Mouse (Mus musculus) T-helper 1 cell (primary cell): Measurements from ENCODE around the gene Mcm10.

Experiments
- in situ Hi-C: fragments of 300-600 bp; cut with MboI, MseI; formaldehyde crosslinking; loops from one replicate; pipeline ENCODE4 v1.15.1; 2025; ENCODE audit warnings: high pct_unique_total_duplicates

The Mcm10 gene

DNA sequence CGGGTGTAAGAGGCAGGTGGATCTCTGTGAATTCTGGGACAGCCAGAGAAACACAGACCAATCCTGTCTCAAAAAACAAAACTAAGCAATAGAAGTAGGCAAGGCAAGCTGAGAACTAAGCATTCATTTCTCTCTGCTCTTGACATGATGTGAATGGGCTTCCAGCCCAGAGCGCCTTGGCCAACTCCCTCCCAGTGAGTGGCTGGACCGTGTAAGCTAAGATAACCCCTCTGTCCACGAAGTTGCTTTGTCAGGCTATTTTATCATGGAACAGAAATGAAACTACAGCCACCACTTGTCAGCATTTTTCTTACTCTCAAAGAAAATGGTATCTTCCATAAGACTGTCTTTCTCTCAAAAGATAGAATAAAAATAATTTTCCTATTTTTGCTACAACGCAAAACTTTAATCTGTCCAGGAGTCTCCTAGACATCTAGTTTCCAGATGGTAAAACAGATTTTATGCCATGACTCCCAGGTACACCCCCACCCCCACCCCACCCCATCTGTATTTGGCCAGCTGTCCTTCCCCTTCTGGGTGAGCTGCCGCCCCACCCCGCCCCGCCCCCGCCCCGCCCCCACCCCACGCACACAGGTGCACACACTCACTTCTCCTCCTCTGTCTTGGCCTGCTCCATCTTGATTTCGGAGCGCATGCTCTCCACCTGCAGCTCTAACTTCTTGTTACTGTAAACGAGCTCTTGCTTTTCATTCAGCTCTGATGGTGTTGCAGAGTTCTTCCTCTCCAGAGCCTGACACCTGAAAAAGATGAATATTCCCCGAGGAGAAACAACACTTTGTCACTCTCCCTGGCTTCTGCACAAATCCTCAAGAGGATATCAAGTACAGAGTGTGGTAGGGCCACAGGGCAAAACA is 21.2 kb upstream of the Mcm10 start:
- in situ Hi-C loops = no loop called here

DNA sequence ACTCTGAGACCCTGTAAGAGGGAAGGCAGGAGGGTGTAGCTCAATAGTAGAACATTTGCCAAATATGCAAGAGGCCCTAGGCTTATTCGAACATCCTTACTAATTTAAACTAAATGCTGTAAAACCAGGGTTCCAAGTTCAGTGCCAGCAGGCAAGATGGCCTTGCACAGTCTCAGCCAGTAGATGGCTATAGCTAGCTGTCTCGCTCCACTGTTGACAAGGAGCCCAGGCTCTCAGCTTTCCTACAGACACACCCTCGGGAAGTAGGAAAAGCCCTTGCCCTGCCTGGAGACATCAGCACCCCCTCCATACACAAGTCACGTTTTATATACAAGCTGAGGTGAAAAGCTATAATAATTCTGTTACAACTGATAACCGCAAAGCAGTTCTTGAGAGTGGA is 20.1 kb upstream of the Mcm10 start:
- in situ Hi-C loops = no loop called here

DNA sequence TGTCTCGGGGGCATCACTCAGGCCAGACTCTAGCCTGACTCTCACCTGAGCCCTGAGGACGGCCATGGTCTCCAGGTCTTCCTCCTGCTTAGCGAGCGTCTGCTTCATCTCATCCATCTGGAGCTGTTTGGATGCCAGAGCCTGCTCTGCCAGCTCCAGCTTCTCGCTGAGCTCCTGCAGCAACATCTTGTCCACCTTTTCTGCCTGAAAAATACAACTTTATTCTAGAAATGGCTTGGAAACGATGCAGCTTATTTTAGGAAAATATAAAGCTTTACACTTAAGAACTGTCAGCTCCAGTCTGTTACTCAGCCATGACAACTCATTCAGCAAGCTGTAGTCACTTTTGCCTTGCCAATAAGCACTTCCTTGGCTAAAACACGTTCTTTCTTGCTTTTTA is 18.6 kb upstream of the Mcm10 start:
- in situ Hi-C loops = no loop called here

DNA sequence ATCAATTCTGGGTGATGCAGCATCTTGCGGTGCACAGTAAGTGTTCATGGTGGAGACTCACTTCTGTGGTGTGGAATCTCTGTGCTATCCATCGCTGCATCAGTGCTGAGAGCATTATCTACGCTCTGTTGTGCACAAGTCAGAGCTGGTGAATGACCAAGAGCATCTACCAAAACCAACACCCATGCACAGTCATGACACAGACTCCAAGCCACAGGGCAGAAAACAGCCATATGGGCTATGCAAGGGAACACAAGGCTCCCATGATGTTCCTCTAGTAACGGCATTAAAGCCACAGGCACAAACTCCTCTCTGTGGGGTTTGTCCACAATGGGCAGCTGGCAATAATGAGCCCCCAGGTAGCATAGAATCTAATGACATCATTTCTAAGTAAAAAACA is 17.2 kb upstream of the Mcm10 start:
- in situ Hi-C loops = no loop called here

DNA sequence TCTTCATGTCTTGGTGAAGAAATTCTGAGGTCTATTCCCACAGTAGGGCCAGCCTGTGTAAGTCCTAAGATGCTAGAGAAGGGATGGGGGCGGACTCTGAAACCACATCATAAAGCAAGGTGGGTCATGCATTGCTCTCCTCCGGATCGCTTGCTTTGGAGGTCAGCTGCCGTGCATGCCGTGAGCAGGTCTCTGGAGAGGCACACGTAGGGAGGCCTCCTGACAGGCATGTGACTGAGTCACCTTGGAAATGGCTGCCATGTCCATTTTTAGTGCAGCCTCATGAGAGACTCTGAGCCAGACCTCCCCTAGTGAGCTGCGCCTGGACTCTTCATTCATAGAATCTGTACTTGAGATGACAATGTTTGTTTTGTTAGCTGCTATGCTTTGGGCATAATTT is 15.5 kb upstream of the Mcm10 start:
- in situ Hi-C loops = no loop called here

DNA sequence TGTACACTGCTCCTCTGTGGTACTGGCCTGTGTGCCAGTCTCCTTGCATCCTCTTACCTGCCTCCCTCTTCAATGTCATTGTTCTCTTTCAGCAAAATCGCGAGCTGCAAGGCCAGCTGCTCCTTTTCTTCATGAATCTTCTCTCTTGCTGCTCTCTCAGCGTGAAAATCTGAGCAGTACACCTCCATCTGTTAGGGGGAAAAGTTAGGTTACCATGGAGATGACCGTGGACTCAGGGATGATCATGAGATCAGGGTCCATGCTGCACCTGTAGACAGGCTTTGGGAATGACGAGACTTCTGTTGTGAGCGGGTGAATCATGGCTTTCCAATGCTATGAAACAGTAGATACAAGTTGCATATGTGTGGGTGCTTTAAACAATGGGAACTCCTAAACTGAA is 14.5 kb upstream of the Mcm10 start:
- in situ Hi-C loops = no loop called here

DNA sequence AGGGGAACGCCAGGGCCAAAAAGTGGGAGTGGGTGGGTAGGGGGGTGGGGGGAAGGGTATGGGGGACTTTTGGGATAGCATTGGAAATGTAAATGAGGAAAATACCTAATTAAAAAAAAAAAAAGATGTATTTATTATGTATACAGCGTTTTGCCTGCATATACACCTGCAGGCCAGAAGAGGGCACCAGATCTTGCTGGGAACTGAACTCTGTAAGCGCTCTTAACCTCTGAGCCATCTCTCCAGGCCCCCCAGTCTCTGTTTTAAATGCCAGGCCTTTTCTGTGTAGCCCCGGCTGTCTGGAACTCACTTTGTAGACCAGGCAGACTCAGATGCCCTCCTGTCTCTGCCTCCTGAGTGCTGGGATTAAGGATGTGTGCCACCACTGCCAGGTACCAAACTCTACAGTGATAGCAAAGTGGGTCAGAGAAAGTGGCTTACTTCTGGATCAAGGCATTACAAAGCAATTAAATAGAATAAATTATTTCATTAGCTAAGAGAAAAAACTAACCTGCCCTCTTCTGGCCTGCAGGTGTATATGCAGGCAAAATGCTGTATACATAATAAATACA is 12.7 kb upstream of the Mcm10 start:
- in situ Hi-C loops = no loop called here

DNA sequence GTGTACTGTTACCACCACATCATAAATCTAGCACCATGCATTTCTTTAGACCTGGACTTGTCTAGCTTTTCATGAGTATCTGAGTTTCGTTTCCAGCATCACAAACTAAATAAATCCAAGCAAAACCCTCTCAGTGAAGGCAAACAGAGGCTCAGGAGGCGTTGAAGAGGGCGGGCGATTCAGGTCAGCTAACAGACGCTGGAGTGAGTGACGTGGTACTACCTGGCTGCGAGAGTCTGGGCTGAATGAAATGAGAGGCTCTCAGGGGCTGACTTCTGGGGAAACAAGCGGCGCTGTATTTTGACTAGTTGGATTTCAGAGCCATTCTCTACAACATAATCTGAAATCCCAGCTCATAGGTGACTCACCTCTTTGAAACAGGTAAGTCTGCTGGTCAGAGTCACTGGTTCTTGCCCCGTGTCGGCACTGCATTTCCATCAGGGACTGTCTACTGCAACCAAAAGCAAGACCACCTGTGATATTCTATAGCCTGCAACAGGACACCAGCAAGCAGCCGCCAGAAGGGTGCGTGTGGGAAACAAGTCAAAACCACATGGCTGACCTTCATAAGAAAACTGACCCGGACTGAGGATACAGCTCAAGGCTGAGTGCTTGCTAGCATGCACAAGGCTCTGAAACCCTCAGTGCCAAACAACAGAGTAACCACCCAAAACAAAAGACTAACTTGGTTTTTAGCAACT is 11.3 kb upstream of the Mcm10 start:
- in situ Hi-C loops = loop anchor here (25.0 kb wide), 1 partner anchor 1537 kb away; the partner anchor contains the start of gene Suv39h2

DNA sequence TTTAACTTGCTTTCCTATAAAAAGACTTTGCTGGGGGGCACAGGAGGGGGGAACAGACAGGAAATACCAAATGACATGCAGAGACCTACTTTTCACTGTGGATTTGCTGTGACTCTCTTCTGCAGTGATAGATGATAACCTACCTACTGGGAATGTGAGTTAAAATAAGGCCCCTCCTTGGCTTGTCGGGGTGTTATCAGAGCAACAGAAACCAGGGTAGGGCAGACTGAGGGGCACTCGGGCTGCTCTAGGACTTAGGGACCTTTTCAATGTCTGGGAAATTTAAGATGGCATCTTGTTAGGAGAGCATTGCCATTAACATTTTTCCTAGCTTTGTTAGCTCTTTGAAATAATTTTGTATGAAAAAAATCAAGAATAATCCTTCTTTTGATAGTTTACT is 10.7 kb upstream of the Mcm10 start:
- in situ Hi-C loops = loop anchor here (25.0 kb wide), 1 partner anchor 1536 kb away; the partner anchor contains the start of gene Suv39h2

DNA sequence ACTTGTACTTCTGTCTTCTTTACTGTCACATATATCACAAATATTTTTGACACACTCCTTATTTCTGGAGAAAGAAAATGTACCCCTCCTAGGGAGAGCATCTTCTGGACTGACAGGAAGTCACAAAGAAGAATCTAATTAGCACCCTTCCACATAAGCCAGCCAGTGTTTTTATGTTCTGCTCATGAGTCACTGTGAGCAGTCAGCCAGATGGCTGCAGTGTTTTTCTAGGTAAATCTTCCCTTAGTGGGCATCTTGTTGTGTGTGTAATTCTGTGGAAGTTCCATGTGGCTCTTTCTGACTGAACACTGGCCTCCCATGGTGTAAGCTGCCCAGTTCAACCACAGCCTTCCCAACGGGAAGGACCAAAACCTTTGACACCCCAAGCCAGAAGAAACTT is 7.1 kb upstream of the Mcm10 start:
- in situ Hi-C loops = loop anchor here (25.0 kb wide), 1 partner anchor 1532 kb away; the partner anchor contains the start of gene Suv39h2

DNA sequence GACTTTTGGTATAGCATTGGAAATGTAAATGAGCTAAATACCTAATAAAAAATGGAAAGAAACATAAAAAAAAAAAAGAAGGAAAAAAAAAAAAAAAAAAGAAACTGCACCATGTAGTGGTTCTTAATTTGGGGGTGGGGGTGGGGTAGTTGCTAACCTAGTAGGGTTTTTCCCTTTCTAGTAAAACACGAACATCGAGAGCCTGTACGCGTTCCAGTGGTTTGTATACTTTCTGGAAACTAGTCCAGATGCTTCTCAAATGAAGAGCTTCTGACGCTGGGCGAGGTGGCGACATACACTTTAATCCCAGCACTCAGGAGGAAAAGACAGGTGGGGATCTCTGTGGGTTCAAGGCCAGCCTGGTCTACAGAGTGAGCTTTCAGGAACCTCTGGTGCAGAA is 4.3 kb upstream of the Mcm10 start:
- in situ Hi-C loops = loop anchor here (25.0 kb wide), 1 partner anchor 1530 kb away; the partner anchor contains the start of gene Suv39h2

DNA sequence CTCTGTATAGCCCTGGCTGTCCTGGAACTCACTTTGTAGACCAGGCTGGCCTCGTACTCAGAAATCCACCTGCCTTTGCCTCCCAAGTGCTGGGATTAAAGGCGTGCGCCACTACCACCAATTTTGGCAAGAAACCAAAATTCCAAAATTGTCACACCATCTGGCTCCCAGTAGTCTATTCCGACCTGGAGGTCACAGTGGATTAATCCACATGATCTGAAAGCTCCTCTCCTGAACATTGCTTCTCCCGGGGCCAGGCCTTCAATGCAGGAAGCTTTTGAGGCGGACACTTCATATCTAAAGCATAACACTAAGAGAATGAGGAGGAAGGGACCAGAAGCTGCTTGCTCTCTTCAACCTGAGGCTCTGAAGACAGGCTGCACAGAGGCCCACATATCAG is 2.9 kb upstream of the Mcm10 start:
- in situ Hi-C loops = loop anchor here (25.0 kb wide), 1 partner anchor 1528 kb away; the partner anchor contains the start of gene Suv39h2

DNA sequence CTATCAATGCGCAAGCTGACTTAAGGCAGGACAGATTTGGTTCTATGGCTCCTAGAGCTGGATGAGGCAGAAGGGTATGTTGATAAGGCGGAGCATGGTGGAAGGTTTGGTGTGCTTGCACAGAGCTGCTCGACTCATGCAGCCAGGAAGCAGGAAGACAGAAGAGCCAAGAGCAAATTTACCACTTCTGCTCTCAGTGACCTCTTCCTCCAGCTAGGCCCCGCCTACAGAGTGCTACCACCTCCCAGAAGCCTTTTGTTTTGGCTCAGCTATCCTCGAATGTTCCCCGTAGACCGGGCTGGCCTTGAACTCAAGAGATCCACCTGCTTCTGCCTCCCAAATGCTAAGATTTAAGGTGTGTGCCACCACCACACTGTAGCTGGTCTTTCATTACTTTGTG is 2.0 kb upstream of the Mcm10 start:
- in situ Hi-C loops = loop anchor here (25.0 kb wide), 1 partner anchor 1527 kb away; the partner anchor contains the start of gene Suv39h2

DNA sequence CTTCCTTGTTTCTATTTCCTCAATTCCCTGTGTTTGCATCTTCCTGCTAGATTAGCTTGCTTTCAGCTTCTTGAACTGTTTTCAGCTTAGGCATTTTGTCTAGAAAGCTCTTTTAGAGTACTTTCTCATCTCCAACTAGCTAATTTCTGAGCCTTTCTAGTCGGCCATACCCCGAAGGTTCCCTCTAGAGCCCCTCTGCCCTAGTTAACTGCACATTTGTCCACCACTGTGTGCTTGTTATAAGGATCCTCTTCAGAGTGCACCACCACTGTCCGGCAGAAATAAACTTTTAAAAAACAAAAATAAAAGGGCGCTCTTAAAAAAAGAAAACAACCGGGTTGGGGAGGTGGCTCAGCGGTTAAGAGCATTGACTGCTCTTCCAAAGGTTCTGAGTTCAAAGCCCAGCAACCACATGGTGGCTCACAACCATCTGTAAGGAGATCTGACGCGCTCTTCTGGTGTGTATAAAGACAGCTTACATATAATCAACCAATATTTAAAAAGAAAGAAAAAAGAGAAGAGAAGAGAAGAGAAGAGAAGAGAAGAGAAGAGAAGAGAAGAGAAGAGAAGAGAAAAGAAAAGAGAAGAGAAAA is 597 bp downstream of the Mcm10 start:
- in situ Hi-C loops = loop anchor here (25.0 kb wide), 1 partner anchor 1525 kb away; the partner anchor contains the start of gene Suv39h2

DNA sequence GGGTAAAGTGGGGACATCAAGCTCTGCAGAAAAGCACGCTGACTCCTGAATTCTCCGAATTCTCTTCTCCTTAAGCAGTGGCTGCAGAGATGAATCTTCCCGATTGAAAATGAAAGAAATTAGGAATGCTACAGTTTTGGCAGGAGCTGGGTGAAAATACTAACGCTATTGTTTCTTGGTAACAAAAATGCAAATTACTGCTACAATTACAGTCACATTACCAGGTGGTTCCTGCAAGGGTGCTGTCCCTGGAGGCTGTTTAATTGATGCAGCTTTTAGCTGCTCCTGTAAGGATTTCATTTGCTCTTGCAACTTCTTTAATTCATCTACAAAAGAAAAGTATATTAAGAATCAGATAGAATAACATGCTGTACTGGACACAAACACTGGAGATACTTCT is 5.5 kb downstream of the Mcm10 start:
- in situ Hi-C loops = loop anchor here (25.0 kb wide), 1 partner anchor 1520 kb away; the partner anchor contains the start of gene Suv39h2

DNA sequence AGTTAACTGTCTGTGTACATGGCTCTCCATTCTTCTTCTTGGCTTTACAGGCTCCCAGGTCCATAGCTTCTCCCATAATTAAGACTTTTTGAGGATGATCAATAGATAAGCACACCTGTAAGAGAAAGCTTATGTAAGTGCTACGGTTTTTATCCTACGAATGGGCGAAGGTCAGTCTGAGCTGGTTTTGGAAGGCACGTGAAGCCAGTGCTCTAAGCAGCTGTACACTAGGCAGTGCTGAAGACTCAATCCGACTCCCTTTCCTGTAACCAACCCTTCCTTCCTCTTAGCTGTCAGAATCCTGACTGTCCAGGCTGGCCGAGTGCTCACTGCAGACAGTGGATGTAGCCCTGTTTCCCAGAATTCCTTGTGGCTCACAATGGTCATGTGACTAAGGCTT is 11.3 kb downstream of the Mcm10 start:
- in situ Hi-C loops = loop anchor here (5.0 to 25.0 kb wide), 2 partner anchors 89 to 1514 kb away; partner anchors contain the start of gene Suv39h2

DNA sequence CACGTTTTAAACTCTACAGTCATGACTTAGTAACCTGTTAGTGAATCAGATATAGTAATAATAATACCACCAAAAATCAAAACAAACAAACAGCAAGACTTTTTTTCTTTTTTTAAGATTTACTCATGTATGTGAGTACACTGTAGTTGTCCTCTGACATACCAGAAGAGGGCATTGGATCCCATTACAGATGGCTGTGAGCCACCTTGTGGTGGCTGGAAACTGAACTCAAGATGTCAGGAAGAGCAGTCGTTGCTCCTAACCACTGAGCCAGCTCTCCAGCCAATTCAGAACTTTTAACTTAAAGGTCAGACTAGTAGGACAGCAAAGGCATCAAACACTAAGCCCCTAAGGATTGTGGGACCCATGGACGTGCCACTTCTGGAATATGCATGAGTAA is 13.7 kb downstream of the Mcm10 start:
- in situ Hi-C loops = no loop called here

DNA sequence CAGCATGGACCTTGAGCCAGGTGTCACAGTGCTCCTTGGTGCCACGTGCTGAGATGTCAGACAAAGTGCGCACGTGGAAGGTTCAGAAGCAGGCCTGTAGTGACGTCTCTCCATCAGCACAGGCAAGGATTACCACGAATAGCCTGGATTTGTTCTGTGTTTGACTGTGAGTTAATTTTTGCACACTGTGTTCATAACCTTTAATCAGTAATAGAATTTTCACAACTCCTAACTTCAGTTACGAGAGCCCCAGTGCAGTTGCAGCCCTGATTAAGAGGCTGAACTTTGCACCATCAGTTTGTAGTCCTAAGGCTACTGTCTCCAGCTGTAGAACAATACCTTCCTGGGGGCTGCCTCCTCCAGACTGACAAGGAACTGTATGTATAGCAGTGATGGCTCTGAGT is 16.2 kb downstream of the Mcm10 start:
- in situ Hi-C loops = no loop called here

DNA sequence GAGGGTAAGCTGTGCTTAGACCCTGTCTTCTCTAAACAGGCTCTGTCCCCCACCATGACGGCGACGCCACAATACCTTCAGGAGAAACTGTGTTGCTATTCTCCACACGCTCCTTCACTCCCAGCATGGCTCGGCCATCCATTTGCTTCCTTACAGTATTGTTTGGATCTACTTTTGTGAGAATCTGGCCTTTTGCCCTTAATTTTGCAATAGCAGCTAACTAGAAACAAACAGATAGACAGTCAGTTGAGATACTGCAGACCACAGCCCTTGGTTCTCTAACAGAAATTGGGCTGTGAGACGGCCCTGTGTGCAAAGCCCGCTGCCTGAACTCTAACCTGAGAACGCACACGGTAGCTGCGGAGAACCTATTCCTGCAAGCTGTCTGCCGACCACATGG is 16.9 kb downstream of the Mcm10 start:
- in situ Hi-C loops = no loop called here

DNA sequence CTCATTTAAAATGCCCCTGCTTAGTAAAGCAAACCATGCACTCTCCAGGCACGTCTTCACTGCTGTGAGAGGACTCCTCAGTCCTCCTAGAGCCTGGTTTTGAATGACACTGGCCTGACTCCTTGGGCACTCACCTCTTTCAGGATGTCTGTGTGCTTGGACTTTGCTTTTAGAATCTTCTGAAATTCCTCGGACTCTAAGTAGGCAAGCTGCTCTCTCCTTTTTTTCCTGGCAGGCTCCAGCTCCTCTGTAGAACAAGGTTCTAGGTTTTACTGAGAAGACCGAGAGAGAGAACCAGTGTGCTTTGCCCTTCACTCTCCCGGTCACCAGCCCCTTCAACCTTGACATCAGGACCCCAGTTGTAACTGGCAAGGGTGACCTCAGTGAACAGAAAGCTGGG is 18.2 kb downstream of the Mcm10 start:
- in situ Hi-C loops = loop anchor here (5.0 kb wide), 1 partner anchor 107 kb away; no protein-coding TSS in a partner anchor

DNA sequence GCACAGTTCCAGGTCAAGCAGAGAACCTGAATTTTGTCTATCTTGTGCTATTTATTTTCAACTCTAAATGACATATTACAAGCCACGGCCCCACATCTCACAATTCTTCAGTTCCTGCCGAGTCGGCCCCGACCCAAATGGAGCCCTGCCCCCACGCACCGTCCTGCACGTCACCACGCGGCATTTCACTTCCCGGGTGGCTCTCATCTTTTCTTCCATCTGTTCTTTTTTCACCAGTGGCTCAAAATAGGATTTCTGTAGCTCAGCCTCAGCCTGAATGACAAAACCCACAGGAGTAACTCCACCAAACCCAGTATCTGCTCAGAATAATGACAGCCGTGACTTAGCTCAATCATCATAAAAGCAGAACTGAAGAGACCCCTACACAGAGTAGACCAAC is 19.0 kb downstream of the Mcm10 start:
- in situ Hi-C loops = loop anchor here (5.0 kb wide), 1 partner anchor 106 kb away; no protein-coding TSS in a partner anchor
